Mouse (Mus musculus) neutrophil, adult 5-6 weeks (primary cell): Measurements from ENCODE around the gene Mmaa. TPM values are rescaled to one million over a fixed set of nuclear protein-coding genes. Genes with fewer than 3 reads are reported as not detected.

Source experiments
- ATAC-seq: fragments of 151-379, 151-347 bp; 2 replicates; pipeline ENCODE4 v1.8.0; 2017; ENCODE audit warnings: mild to moderate bottlenecking, moderate TSS enrichment; ENCODE audit not compliant: insufficient number of reproducible peaks, poor library complexity, low FRiP score, severe bottlenecking; ENCODE audit errors: extremely low read depth
- total RNA-seq: library from RNA; stranded (forward); fragments of 200-1000 nt; gene quantifications from 2 replicates; pipeline ENCODE4 v1.2.3, GENCODE M21; 2017

The Mmaa gene
- total RNA-seq, 1 experiment from 2014 or later: 7.4 TPM

- no peak for ATAC-seq
Measured at GRCm38 (mm10) chr8:79292712-79293264, 1.9 kb downstream of the Mmaa start.

GRCm38 (mm10) chr8:79289592-79289991 is 5.1 kb downstream of the Mmaa start:
- no peak for ATAC-seq

GRCm38 (mm10) chr8:79288681-79289080 is 6.1 kb downstream of the Mmaa start:
- no peak for ATAC-seq

- no peak for ATAC-seq
Measured at GRCm38 (mm10) chr8:79288250-79288649, 6.5 kb downstream of the Mmaa start.

GRCm38 (mm10) chr8:79286424-79286823 is 8.3 kb downstream of the Mmaa start:
- ATAC-seq: no peak

GRCm38 (mm10) chr8:79284626-79285025 is 10.1 kb downstream of the Mmaa start:
- no peak for ATAC-seq

GRCm38 (mm10) chr8:79281376-79281890 is 13.3 kb downstream of the Mmaa start:
- ATAC-seq: no peak

- ATAC-seq: no peak
Measured at GRCm38 (mm10) chr8:79277264-79277870, 17.4 kb downstream of the Mmaa start.

GRCm38 (mm10) chr8:79274940-79275339 is 19.8 kb downstream of the Mmaa start:
- no peak for ATAC-seq

- ATAC-seq: no peak
Measured at GRCm38 (mm10) chr8:79273776-79274175, 21.0 kb downstream of the Mmaa start.

- no peak for ATAC-seq
Measured at GRCm38 (mm10) chr8:79272676-79273075, 22.1 kb downstream of the Mmaa start.

- no peak for ATAC-seq
Measured at GRCm38 (mm10) chr8:79268921-79269320, 25.8 kb downstream of the Mmaa start.

GRCm38 (mm10) chr8:79261920-79262319 is 32.8 kb downstream of the Mmaa start:
- no peak for ATAC-seq

- no peak for ATAC-seq
Measured at GRCm38 (mm10) chr8:79256076-79256705, 38.5 kb downstream of the Mmaa start.

GRCm38 (mm10) chr8:79253742-79254141 is 41.0 kb downstream of the Mmaa start:
- no peak for ATAC-seq

- ATAC-seq: no peak
Measured at GRCm38 (mm10) chr8:79248470-79248869, 46.3 kb downstream of the Mmaa start, which contains the start of gene 1700011L22Rik. TSS of gene 1700011L22Rik (minus strand) at chr8:79248570.

GRCm38 (mm10) chr8:79243422-79243821 is 51.3 kb downstream of the Mmaa start:
- ATAC-seq: no peak

- ATAC-seq: no peak
Measured at GRCm38 (mm10) chr8:79239996-79240395, 54.7 kb downstream of the Mmaa start.

GRCm38 (mm10) chr8:79239320-79239719 is 55.4 kb downstream of the Mmaa start:
- no peak for ATAC-seq

- ATAC-seq: no peak
Measured at GRCm38 (mm10) chr8:79229266-79229888, 65.4 kb downstream of the Mmaa start.
